Mouse (Mus musculus): Measurements from ENCODE around the gene Crocc2.

Crocc2 gene

DNA sequence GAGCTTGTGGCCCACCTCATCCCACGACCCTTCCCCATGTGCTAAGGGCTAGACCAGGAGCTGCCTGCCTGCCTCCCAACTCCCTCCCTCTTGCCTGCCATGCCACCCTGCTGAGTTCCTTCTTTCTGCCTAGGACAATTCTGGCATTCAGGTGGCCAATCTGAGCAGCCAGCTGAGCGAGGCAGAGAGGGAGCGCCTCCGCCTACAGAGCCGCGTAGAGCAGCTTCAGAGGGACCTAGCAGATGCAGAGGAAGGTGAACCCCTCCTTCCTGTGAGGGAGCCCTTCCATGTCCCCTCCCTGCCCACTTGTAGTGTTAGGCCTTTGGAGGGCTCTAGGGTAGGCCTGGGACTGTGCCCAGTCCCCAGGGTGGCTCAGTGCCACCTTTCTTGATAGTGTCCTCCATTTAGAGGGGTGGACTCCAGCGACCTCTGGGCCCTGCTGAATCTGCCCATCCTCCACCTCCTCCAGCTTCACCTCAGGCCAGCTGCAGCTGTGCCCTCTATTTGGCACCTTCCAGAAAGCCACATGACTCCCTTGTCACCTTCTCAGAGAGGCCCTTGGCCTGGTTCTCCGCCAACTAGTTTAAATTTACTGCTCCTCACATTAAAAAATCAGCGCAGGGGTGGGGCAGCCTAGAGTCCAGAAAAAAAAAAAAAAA is 48.4 kb downstream of the Crocc2 start:
- peak; percentile 63 for DNase-seq (ENCODE audit: low spot score)

- DNase-seq (ENCODE audit: low spot score): no peak
Measured at GRCm38 (mm10) chr1:93217530-93217929, 49.0 kb downstream of the Crocc2 start.

DNA sequence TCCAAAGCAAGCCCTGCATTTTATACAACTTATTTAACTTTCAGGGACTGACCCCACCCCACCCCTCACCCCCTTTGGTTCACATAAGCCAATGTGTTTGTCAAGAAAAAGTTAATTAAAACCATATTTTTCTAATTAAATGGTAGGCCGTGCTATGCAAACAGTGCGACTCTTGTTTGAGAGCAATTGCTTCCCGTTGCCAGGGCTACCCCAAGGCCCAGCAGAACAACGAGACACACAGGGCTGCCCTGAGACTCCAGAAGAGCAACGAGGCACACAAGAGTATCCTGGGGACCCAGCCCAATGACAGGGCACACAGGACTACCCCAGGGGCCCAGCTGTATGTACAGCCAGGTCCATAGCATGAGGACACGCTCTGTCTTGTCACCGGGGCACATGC is 52.3 kb downstream of the Crocc2 start:
- no peak for DNase-seq (ENCODE audit: low spot score)

DNA sequence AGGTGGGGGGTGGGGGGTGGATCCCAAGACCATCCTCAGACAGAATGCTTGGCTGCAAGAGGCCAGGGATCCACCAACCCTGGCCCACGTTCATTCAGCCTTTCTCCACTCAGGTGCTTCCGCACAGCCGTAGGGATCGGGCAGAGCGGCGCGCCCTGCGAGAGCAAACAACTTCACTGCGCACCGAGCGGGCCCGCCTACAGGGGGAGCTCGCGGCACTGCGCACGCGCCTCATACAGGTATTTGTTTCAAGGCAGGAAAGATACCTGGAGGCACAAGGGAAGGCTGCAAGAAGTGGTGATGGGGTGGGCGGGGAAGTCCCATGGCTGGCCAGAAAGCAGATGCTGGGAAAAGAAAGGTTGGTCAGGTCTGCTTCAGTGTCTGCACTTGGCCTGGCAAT is 55.4 kb downstream of the Crocc2 start:
- DNase-seq (ENCODE audit: low spot score): no peak

DNA sequence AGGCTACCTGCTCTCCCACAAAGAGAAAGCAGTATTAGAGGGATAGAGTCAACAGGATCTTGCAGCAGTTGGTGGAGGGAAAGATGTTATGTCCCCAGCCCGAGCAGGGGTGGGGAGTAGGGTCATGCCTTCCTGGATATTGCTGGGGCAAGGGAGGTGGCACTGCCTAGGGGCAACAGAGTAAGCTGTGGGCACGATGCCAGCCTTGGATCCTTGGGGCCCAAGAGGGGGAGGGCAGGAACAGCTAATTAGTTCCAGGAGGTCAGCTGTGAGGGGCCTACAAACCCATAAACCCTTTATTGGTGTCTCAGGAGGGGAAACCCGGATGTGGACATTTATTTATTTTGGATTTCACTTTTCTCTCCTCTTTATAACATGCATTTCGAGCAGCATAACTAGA is 56.7 kb downstream of the Crocc2 start:
- DNase-seq (ENCODE audit: low spot score): peak; percentile 33

DNA sequence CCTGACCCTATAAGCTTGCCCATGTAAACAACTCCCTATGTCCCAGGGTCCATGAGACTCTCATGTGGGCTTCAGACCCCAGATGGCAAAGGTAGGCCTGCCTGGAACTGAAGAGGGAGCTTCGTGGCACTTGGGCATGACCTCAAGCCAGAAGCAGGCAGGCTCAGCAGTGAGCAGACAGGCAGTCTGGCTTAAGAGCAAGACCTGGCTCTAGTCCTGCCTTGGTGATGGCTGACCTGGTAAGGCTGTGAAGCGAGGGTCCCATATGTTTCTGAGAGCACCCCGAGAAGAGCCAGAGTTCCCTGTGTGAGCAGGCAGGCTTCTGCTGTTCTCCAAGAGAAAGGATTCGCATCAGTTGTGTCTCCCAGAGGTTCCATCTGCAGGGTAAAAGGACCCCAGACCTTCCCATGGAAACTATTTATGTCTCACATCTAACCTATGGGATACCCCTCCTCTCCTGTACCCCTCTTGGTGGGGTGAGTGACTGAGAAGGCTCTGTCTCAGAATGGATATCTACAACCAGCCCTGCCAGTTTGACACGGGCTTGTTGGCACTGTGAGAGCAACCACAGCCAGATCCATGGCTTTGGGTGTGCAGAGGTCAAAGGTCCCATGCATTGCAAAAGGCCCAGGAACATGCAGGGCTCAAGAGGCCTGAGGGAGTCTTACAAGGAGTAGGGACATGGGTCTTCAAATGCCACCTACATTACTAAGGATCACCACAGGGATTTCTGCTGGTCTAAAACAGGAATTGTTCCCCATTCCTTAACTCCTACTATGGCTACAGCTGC is 57.4 kb downstream of the Crocc2 start:
- peak; percentile 72 for DNase-seq (ENCODE audit: low spot score)

GRCm38 (mm10) chr1:93227303-93227975 is 58.9 kb downstream of the Crocc2 start:
- DNase-seq (ENCODE audit: low spot score): peak; percentile 41

- DNase-seq (ENCODE audit: low spot score): no peak
Measured at GRCm38 (mm10) chr1:93227976-93228365, 59.4 kb downstream of the Crocc2 start.

- no peak for DNase-seq (ENCODE audit: low spot score)
Measured at GRCm38 (mm10) chr1:93229221-93229620, 60.7 kb downstream of the Crocc2 start.

GRCm38 (mm10) chr1:93229626-93230025 is 61.1 kb downstream of the Crocc2 start:
- peak; percentile 31 for DNase-seq (ENCODE audit: low spot score)

GRCm38 (mm10) chr1:93235576-93236544 is 67.3 kb downstream of the Crocc2 start, which contains the start of gene Sned1:
Sned1 (plus strand) TSS chr1:93235841.
- peak; percentile 89 for DNase-seq (ENCODE audit: low spot score)

DNA sequence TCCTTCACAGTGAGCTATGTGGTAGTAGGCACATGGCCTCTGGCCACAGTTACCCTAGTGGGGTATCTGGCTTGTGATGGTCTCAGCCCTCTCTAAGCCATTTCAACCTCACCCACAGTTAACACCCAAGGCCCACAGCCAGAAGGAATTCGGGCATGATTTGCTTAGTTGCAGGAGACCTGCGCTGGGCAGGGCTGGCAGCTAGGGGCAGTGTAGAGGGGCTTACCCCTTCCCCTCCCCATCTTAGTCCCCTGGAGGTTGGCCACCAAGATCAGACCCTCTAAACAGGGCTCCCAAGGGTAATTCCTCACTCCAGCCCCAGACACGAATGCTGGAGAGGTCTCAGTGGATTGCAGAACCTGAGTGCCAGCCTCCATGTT is 68.0 kb downstream of the Crocc2 start:
- peak; percentile 62 for DNase-seq (ENCODE audit: low spot score)

GRCm38 (mm10) chr1:93237676-93238075 is 69.2 kb downstream of the Crocc2 start:
- DNase-seq (ENCODE audit: low spot score): no peak

GRCm38 (mm10) chr1:93238201-93238600 is 69.7 kb downstream of the Crocc2 start:
- no peak for DNase-seq (ENCODE audit: low spot score)

GRCm38 (mm10) chr1:93245936-93246335 is 77.4 kb downstream of the Crocc2 start:
- peak; percentile 33 for DNase-seq (ENCODE audit: low spot score)

DNA sequence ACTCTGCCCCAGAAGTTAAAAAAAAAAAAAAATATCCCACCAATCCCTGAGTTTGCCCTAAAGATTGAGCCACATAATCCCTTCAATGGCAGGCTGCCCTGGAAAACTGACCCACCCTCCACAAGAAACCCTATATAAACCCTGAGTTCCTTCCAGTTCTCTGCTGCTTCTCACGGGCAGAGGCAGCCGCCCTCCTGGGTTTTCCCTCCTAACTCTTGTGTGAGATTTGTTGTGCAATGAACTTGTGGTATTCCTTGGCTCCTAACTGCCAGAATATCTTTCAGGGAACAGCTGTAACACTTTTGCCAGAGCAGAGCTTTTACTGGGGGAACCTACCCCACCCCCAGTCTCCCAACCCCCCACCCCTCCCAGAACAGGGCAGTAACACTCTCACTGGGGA is 84.1 kb downstream of the Crocc2 start:
- DNase-seq (ENCODE audit: low spot score): peak; percentile 77

GRCm38 (mm10) chr1:93255761-93256160 is 87.2 kb downstream of the Crocc2 start:
- DNase-seq (ENCODE audit: low spot score): no peak

DNA sequence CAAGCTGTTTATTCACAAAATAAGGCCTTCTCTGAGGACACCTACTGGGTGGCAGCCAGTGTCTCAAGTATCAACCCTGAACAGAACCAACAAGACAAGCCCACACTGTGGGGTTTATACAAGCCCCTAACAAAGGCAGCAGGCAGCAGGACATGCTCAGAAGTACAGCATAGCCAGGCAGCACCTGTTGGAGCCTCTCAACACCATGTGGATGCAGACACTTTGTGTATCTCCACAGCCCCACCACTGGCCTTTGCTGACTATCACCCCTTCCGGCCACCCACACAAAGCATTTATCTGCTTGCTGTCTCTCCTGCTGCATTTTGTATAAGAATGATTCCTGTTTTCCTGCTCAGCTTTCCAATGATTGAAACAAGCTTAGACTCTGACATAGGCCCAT is 89.0 kb downstream of the Crocc2 start:
- no peak for DNase-seq (ENCODE audit: low spot score)

GRCm38 (mm10) chr1:93267207-93267606 is 98.7 kb downstream of the Crocc2 start:
- DNase-seq (ENCODE audit: low spot score): peak; percentile 63

GRCm38 (mm10) chr1:93268246-93268645 is 99.7 kb downstream of the Crocc2 start:
- DNase-seq (ENCODE audit: low spot score): no peak

GRCm38 (mm10) chr1:93270516-93271240 is 102.2 kb downstream of the Crocc2 start:
- DNase-seq (ENCODE audit: low spot score): no peak

Data from adipocyte (in vitro differentiated cells).